Mouse (Mus musculus): Measurements from ENCODE around the gene Olfr551.

DNA sequence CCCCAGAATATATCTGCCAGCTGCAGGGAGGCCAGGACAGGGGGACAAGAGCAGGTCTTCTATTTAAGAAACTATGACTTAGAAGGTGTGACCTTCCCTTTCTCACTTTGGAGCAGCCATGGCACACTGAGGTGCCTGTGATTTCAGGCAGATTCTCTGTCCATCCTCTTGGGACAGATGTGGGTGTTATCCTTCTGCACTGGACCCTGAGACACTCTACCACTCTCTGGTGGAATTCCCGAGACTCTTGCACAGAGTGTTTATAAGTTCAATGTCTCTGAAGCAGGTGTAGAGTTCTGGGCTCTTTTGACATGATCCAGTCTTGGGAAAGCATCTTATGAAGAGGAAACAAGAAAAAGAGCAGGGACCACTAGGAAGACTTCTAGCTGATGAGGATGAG lies 46.4 kb upstream of the Olfr551 start, which contains the start of gene Olfr554:
- TF ChIP-seq CTCF (IDR thresholded peaks at IDR 0.05), result no peak
- TF ChIP-seq EP300 (IDR thresholded peaks at IDR 0.05), result no peak

All from lung, postnatal 0 days (tissue).